Mouse (Mus musculus) Muller cell, postnatal 12 days (primary cell): ENCODE measurements around the gene Cetn4.

ENCODE experiments used
- DNase-seq: peaks from one replicate; pipeline ENCODE4 v3.0.0-alpha.2; 2015; ENCODE audit errors: inconsistent ontology term

Cetn4 gene

GRCm38 (mm10) chr3:37312370-37312941 is at the start of gene Cetn4, which contains the start of gene Bbs12:
Cetn4 (minus strand) TSS chr3:37312708.
Bbs12 (plus strand) TSS chr3:37312554.
- DNase-seq = peak; percentile 94

GRCm38 (mm10) chr3:37360729-37361128 is 48.2 kb upstream of the Cetn4 start:
- DNase-seq = peak; percentile 96

GRCm38 (mm10) chr3:37354737-37355136 is 42.2 kb upstream of the Cetn4 start:
- peak; percentile 63 for DNase-seq

GRCm38 (mm10) chr3:37353951-37354481 is 41.5 kb upstream of the Cetn4 start:
- no peak for DNase-seq

GRCm38 (mm10) chr3:37350386-37350785 is 37.9 kb upstream of the Cetn4 start:
- DNase-seq = no peak

- no peak for DNase-seq
Measured at GRCm38 (mm10) chr3:37349166-37349548, 36.6 kb upstream of the Cetn4 start.

GRCm38 (mm10) chr3:37348221-37349165 is 36.0 kb upstream of the Cetn4 start, which contains the start of gene Fgf2:
Fgf2 (plus strand) TSS chr3:37348346.
- DNase-seq = peak; percentile 77

- DNase-seq = no peak
Measured at GRCm38 (mm10) chr3:37347671-37348070, 35.2 kb upstream of the Cetn4 start.

GRCm38 (mm10) chr3:37342811-37343210 is 30.3 kb upstream of the Cetn4 start:
- DNase-seq = no peak

- DNase-seq = no peak
Measured at GRCm38 (mm10) chr3:37341110-37341509, 28.6 kb upstream of the Cetn4 start.

- DNase-seq = no peak
Measured at GRCm38 (mm10) chr3:37334053-37334452, 21.5 kb upstream of the Cetn4 start.

- DNase-seq = no peak
Measured at GRCm38 (mm10) chr3:37331999-37332449, 19.5 kb upstream of the Cetn4 start.

- DNase-seq = no peak
Measured at GRCm38 (mm10) chr3:37329963-37330362, 17.5 kb upstream of the Cetn4 start.

GRCm38 (mm10) chr3:37328489-37328888 is 16.0 kb upstream of the Cetn4 start:
- DNase-seq = no peak

- no peak for DNase-seq
Measured at GRCm38 (mm10) chr3:37326627-37327026, 14.1 kb upstream of the Cetn4 start.

GRCm38 (mm10) chr3:37325317-37326112 is 13.0 kb upstream of the Cetn4 start:
- no peak for DNase-seq

- DNase-seq = no peak
Measured at GRCm38 (mm10) chr3:37324310-37324709, 11.8 kb upstream of the Cetn4 start.

GRCm38 (mm10) chr3:37316233-37316632 is 3.7 kb upstream of the Cetn4 start:
- DNase-seq = no peak

- peak; percentile 84 for DNase-seq
Measured at GRCm38 (mm10) chr3:37313371-37313770, 863 bp upstream of the Cetn4 start.

- no peak for DNase-seq
Measured at GRCm38 (mm10) chr3:37311897-37312369, 575 bp downstream of the Cetn4 start.

- DNase-seq = no peak
Measured at GRCm38 (mm10) chr3:37303392-37304139, 8.9 kb downstream of the Cetn4 start.
